Mouse (Mus musculus): Measurements from ENCODE around the gene Pnpla5. TPM values are rescaled to one million over a fixed set of nuclear protein-coding genes. Genes with fewer than 3 reads are reported as not detected.

Pnpla5 gene
- polyA plus RNA-seq, 1 experiment from 2014 or later = not detected

GRCm38 (mm10) chr15:84086364-84086763 lies 36.6 kb downstream of the Pnpla5 start:
- Histone ChIP-seq H3K4me1 (ENCODE audit: control insufficient read depth, insufficient read depth, low read length) (no peaks in the 10 kb centered on the region), H3K9me3 (ENCODE audit: control insufficient read depth, low read length) (no peaks in the 10 kb centered on the region), H3K9ac (ENCODE audit: low read depth, low read length) (no peak overlapping the region), H3K36me3 (ENCODE audit: control insufficient read depth, insufficient read depth, low read length) (no peaks in the 10 kb centered on the region), H3K4me3 (ENCODE audit: low read depth, low read length) (no peak overlapping the region), H3K4me2 (ENCODE audit: low read depth, low read length) (no peak overlapping the region), H3K27ac (replicated peaks; ENCODE audit: low read depth, low read length) (no peak overlapping the region), H3K27me3 (replicated peaks; ENCODE audit: control insufficient read depth, insufficient read depth, low read length) (no peaks in the 10 kb centered on the region)
- ATAC-seq (ENCODE audit: low read depth) (no peak), DNase-seq (ENCODE audit: low spot score) (peak; percentile 49)
- 23% methylated on average over 12 of the region's 12 CpGs for WGBS

DNA sequence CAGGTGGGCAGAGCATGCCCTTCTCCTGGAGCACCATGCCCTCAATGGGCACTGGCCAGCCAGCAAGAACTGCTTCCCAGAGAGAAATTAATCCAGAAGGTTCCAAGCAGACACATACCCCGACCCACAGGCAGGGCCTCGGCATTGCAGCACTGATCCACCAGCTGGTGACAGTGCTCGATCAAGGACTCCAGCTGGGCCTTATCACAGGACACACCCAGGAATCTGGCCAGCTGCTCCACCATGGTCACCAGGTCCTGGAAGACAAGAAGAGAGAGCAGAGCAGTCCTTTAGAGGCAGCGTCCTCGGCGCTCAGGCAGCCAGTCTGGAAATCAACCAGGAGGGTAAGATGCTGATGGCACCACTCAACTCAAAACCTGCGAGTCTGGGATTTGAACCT lies 42.9 kb downstream of the Pnpla5 start:
- no peaks in the 10 kb centered on the region for H3K36me3 ChIP-seq (ENCODE audit: control insufficient read depth, insufficient read depth, low read length)
- H3K27ac ChIP-seq (replicated peaks; ENCODE audit: low read depth, low read length) = no peak overlapping the region
- no peaks in the 10 kb centered on the region for H3K27me3 ChIP-seq (replicated peaks; ENCODE audit: control insufficient read depth, insufficient read depth, low read length)
- no peak overlapping the region for H3K9ac ChIP-seq (ENCODE audit: low read depth, low read length)
- WGBS = 73% methylated on average over 7 of the region's 7 CpGs
- no peak for DNase-seq (ENCODE audit: low spot score)
- no peak for ATAC-seq (ENCODE audit: low read depth)
- H3K4me2 ChIP-seq (ENCODE audit: low read depth, low read length) = no peak overlapping the region
- no peaks in the 10 kb centered on the region for H3K4me1 ChIP-seq (ENCODE audit: control insufficient read depth, insufficient read depth, low read length)
- H3K9me3 ChIP-seq (ENCODE audit: control insufficient read depth, low read length) = no peaks in the 10 kb centered on the region
- H3K4me3 ChIP-seq (ENCODE audit: low read depth, low read length) = no peak overlapping the region

GRCm38 (mm10) chr15:84079519-84079918 lies 43.5 kb downstream of the Pnpla5 start:
- no peak overlapping the region for H3K9ac ChIP-seq (ENCODE audit: low read depth, low read length)
- H3K4me3 ChIP-seq (ENCODE audit: low read depth, low read length) = no peak overlapping the region
- DNase-seq (ENCODE audit: low spot score) = no peak
- H3K27me3 ChIP-seq (replicated peaks; ENCODE audit: control insufficient read depth, insufficient read depth, low read length) = 0 out of 2 replicates have a peak, but pooled peaks cover 4% of the 10 kb centered on the region
- no peak overlapping the region for H3K27ac ChIP-seq (replicated peaks; ENCODE audit: low read depth, low read length)
- H3K4me1 ChIP-seq (ENCODE audit: control insufficient read depth, insufficient read depth, low read length) = no peaks in the 10 kb centered on the region
- no peaks in the 10 kb centered on the region for H3K36me3 ChIP-seq (ENCODE audit: control insufficient read depth, insufficient read depth, low read length)
- 66% methylated on average over 2 of the region's 2 CpGs for WGBS
- no peaks in the 10 kb centered on the region for H3K9me3 ChIP-seq (ENCODE audit: control insufficient read depth, low read length)
- H3K4me2 ChIP-seq (ENCODE audit: low read depth, low read length) = no peak overlapping the region
- no peak for ATAC-seq (ENCODE audit: low read depth)

- Histone ChIP-seq H3K4me3 (ENCODE audit: low read depth, low read length) (no peak overlapping the region), H3K9me3 (ENCODE audit: control insufficient read depth, low read length) (no peaks in the 10 kb centered on the region), H3K36me3 (ENCODE audit: control insufficient read depth, insufficient read depth, low read length) (no peaks in the 10 kb centered on the region), H3K4me2 (ENCODE audit: low read depth, low read length) (no peak overlapping the region), H3K4me1 (ENCODE audit: control insufficient read depth, insufficient read depth, low read length) (no peaks in the 10 kb centered on the region), H3K27ac (replicated peaks; ENCODE audit: low read depth, low read length) (no peak overlapping the region), H3K27me3 (replicated peaks; ENCODE audit: control insufficient read depth, insufficient read depth, low read length) (0 out of 2 replicates have a peak, but pooled peaks cover 4% of the 10 kb centered on the region), H3K9ac (ENCODE audit: low read depth, low read length) (no peak overlapping the region)
- ATAC-seq (ENCODE audit: low read depth) (no peak), DNase-seq (ENCODE audit: low spot score) (no peak)
- 77% methylated on average over 13 of the region's 13 CpGs for WGBS
These were observed 44.3 kb downstream of the Pnpla5 start for GRCm38 (mm10) chr15:84078667-84079066.

- ATAC-seq (ENCODE audit: low read depth) = no peak
- WGBS = 57% methylated on average over 17 of the region's 17 CpGs
- peaks cover 12% of the 10 kb centered on the region; the same call in 1 of the 2 replicates for H3K27me3 ChIP-seq (replicated peaks; ENCODE audit: control insufficient read depth, insufficient read depth, low read length)
- H3K27ac ChIP-seq (replicated peaks; ENCODE audit: low read depth, low read length) = no peak overlapping the region
- no peak overlapping the region for H3K9ac ChIP-seq (ENCODE audit: low read depth, low read length)
- no peak overlapping the region for H3K4me3 ChIP-seq (ENCODE audit: low read depth, low read length)
- H3K4me2 ChIP-seq (ENCODE audit: low read depth, low read length) = no peak overlapping the region
- no peaks in the 10 kb centered on the region for H3K9me3 ChIP-seq (ENCODE audit: control insufficient read depth, low read length)
- no peaks in the 10 kb centered on the region for H3K4me1 ChIP-seq (ENCODE audit: control insufficient read depth, insufficient read depth, low read length)
- H3K36me3 ChIP-seq (ENCODE audit: control insufficient read depth, insufficient read depth, low read length) = no peaks in the 10 kb centered on the region
- DNase-seq (ENCODE audit: low spot score) = no peak
These were observed 45.8 kb downstream of the Pnpla5 start for GRCm38 (mm10) chr15:84077151-84077550.

- no peak overlapping the region for H3K27ac ChIP-seq (replicated peaks; ENCODE audit: low read depth, low read length)
- H3K27me3 ChIP-seq (replicated peaks; ENCODE audit: control insufficient read depth, insufficient read depth, low read length) = peaks cover 24% of the 10 kb centered on the region; the same call in 1 of the 2 replicates
- no peak overlapping the region for H3K4me3 ChIP-seq (ENCODE audit: low read depth, low read length)
- H3K9ac ChIP-seq (ENCODE audit: low read depth, low read length) = no peak overlapping the region
- DNase-seq (ENCODE audit: low spot score) (no peak), ATAC-seq (ENCODE audit: low read depth) (peak; percentile 19; the same call in 1 of the 2 replicates)
- H3K9me3 ChIP-seq (ENCODE audit: control insufficient read depth, low read length) = no peaks in the 10 kb centered on the region
- WGBS = 22% methylated on average over 17 of the region's 17 CpGs
- no peaks in the 10 kb centered on the region; the same call in 1 of the 2 replicates for H3K4me1 ChIP-seq (ENCODE audit: control insufficient read depth, insufficient read depth, low read length)
- no peak overlapping the region for H3K4me2 ChIP-seq (ENCODE audit: low read depth, low read length)
- no peaks in the 10 kb centered on the region for H3K36me3 ChIP-seq (ENCODE audit: control insufficient read depth, insufficient read depth, low read length)
These were observed 48.2 kb downstream of the Pnpla5 start for GRCm38 (mm10) chr15:84074705-84075185.

- Histone ChIP-seq H3K27me3 (replicated peaks; ENCODE audit: control insufficient read depth, insufficient read depth, low read length) (peaks cover 29% of the 10 kb centered on the region), H3K4me2 (ENCODE audit: low read depth, low read length) (no peak overlapping the region), H3K4me1 (ENCODE audit: control insufficient read depth, insufficient read depth, low read length) (no peaks in the 10 kb centered on the region; the same call in 1 of the 2 replicates), H3K27ac (replicated peaks; ENCODE audit: low read depth, low read length) (no peak overlapping the region), H3K4me3 (ENCODE audit: low read depth, low read length) (no peak overlapping the region), H3K36me3 (ENCODE audit: control insufficient read depth, insufficient read depth, low read length) (no peaks in the 10 kb centered on the region), H3K9me3 (ENCODE audit: control insufficient read depth, low read length) (no peaks in the 10 kb centered on the region), H3K9ac (ENCODE audit: low read depth, low read length) (no peak overlapping the region)
- ATAC-seq (ENCODE audit: low read depth) (no peak), DNase-seq (ENCODE audit: low spot score) (peak; percentile 50)
- 8% methylated on average over 13 of the region's 15 CpGs for WGBS
These were observed 48.9 kb downstream of the Pnpla5 start for GRCm38 (mm10) chr15:84073911-84074704.

DNA sequence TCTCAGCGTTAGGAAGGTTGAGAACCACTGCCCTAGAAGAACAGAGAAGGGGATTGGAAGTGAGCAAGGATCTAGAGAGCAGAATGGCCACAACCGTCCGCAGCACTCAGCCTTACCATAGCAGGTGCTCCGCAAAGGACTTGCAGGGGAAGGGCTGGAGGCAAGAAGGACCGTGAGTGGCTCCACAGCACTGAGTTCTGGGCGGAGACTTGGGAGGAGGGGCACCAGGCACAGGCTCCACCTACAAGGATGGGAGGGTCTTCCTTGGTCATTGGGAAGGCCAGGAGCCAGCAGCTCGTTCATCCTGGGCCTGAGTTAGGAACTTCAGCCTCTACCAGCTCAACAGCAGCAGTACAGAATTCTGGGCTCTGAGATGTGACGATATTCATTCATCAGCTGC lies 49.9 kb downstream of the Pnpla5 start:
- Histone ChIP-seq H3K27ac (replicated peaks; ENCODE audit: low read depth, low read length) (no peak overlapping the region), H3K9ac (ENCODE audit: low read depth, low read length) (no peak overlapping the region), H3K4me2 (ENCODE audit: low read depth, low read length) (no peak overlapping the region), H3K9me3 (ENCODE audit: control insufficient read depth, low read length) (no peaks in the 10 kb centered on the region), H3K27me3 (replicated peaks; ENCODE audit: control insufficient read depth, insufficient read depth, low read length) (peaks cover 39% of the 10 kb centered on the region), H3K4me1 (ENCODE audit: control insufficient read depth, insufficient read depth, low read length) (no peaks in the 10 kb centered on the region; the same call in 1 of the 2 replicates), H3K36me3 (ENCODE audit: control insufficient read depth, insufficient read depth, low read length) (no peaks in the 10 kb centered on the region), H3K4me3 (ENCODE audit: low read depth, low read length) (no peak overlapping the region)
- DNase-seq (ENCODE audit: low spot score) = no peak
- no peak for ATAC-seq (ENCODE audit: low read depth)
- WGBS = 21% methylated on average over 8 of the region's 8 CpGs

GRCm38 (mm10) chr15:84072226-84072625 lies 50.7 kb downstream of the Pnpla5 start:
- H3K36me3 ChIP-seq (ENCODE audit: control insufficient read depth, insufficient read depth, low read length) = no peaks in the 10 kb centered on the region
- H3K27me3 ChIP-seq (replicated peaks; ENCODE audit: control insufficient read depth, insufficient read depth, low read length) = peaks cover 45% of the 10 kb centered on the region
- H3K9ac ChIP-seq (ENCODE audit: low read depth, low read length) = no peak overlapping the region
- peak; percentile 65 for DNase-seq (ENCODE audit: low spot score)
- H3K4me2 ChIP-seq (ENCODE audit: low read depth, low read length) = no peak overlapping the region
- no peaks in the 10 kb centered on the region; the same call in 1 of the 2 replicates for H3K4me1 ChIP-seq (ENCODE audit: control insufficient read depth, insufficient read depth, low read length)
- no peak for ATAC-seq (ENCODE audit: low read depth)
- 48% methylated on average over 5 of the region's 7 CpGs for WGBS
- H3K27ac ChIP-seq (replicated peaks; ENCODE audit: low read depth, low read length) = no peak overlapping the region
- no peaks in the 10 kb centered on the region for H3K9me3 ChIP-seq (ENCODE audit: control insufficient read depth, low read length)
- no peak overlapping the region for H3K4me3 ChIP-seq (ENCODE audit: low read depth, low read length)
